Mouse (Mus musculus) heart, adult 8-10 months (tissue): ENCODE measurements around the gene Btbd35f22. TPM values are rescaled to one million over a fixed set of nuclear protein-coding genes. Genes with fewer than 3 reads are reported as not detected.
"Not testable (repeated sequence)": the region's sequence is repeated elsewhere in the genome, so short reads cannot be mapped to it uniquely, and the experiment has no call there.

ENCODE experiments used
- DNase-seq: peaks from one replicate; pipeline ENCODE4 v3.0.0; 2022; ENCODE audit warnings: low spot score
- total RNA-seq, 4 experiments: library from RNA; stranded (reverse); gene quantifications; 2 replicates each; pipeline ENCODE4 v1.2.4; 2022

Btbd35f22 gene
- not detected for total RNA-seq

DNA sequence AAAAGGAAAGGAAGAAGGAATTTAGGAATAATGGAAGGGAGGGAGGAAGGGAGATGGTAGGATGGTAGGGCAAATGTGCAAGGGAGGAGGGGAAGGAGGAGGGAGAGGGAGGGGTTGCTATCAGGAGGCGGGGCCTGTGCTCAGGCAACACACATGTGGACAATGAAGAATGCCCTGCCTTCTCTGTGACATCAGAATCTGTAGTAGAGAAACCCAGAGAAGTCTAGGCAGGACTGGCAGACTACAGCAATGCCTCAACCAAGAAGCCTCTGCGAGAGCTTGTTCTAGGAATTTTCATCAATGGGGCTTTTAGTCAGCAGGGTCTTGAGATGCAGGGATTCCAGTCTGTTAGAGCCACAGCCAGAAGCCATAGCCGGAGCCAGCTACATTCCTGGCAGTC lies at the start of gene Btbd35f22:
Btbd35f22 (plus strand) TSS at position 301 of the 400 bp plus-strand sequence.
- not testable (repeated sequence) for DNase-seq

Other genes with a start within 250 kb of the Btbd35f22 start
- gene Gm21637, start 85.8 kb upstream of the Btbd35f22 start, total RNA-seq, result not detected
- not detected for gene Btbd35f2, start 230.6 kb downstream of the Btbd35f22 start, total RNA-seq